Mouse (Mus musculus): Measurements from ENCODE around the gene Dut.
A peak's percentile ranks its signal among the peaks of the same experiment; 100 is the strongest.

Dut gene

DNA sequence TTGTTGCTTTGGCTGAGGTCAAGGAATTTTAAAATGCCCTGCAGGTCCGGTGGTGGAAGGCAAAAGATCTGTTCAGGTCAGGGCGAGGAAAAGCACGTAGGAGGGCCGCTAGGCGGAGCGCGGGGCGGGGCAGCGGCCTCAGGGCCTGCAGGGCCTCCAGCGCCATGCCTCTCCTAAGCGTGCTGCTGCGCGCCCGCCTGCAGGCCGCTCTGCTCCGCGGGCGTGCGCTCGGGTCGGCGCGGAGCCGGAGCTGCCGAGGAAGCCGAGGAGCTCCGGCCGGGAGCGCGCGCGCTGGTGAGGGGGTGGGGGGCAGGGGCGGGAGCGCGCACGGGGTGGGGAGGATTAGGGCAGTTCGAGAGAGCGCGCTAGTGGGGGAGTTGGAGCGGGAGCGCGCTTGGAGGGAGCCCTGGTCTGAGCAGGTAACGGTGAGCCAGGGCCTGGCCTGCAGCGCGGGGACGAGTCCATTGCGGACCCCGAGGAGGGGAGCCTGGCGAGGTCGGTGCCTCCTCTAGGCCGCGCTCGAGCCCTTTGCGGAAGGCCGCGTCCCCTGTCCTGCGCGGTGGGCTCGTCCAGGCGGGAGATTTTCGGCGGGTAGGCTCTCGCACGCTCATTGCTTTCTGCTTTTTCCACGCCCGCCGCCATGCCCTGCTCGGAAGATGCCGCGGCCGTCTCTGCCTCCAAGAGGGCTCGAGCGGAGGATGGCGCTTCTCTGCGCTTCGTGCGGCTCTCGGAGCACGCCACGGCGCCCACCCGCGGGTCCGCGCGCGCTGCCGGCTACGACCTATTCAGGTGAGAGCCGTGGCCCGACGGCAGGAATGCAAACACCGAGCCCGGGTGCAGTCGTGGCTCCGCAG is at the start of gene Dut:
TSS of gene Dut (plus strand) at position 83 of the 854 bp plus-strand sequence.
- peak; percentile 78 for DNase-seq (ENCODE audit: low spot score)

DNA sequence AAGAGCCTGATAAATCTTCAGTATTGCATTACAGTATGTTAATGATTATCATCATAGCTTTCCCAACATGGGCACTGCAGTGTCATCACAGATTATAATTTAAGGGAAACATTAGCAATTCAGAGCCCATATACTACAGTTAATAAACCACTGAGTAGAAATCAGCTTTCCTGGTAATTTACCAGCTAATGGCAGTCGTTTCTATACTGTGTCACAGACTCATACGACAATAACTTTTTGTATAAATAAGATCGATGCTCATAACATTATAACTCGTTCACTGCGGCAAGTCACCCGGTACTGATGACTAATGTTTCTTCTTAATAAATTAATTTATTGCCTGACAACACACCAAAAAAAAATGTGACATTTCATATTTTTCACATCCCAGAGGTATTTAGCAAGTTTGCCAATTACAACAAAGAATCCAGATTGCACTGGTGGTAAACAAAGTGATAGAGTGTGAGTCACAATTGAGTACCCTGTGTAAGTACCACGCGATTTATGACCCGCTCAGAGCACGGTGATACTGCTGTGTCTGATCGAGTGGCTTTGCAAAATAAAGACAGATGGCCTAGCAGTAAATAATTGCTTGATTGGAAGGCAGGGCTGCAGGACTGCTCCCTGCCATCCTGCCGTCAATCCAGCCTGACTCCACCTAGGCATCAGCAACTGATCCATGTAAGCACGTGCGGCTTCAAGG is 37.9 kb upstream of the Dut start:
- no peak for DNase-seq (ENCODE audit: low spot score)

DNA sequence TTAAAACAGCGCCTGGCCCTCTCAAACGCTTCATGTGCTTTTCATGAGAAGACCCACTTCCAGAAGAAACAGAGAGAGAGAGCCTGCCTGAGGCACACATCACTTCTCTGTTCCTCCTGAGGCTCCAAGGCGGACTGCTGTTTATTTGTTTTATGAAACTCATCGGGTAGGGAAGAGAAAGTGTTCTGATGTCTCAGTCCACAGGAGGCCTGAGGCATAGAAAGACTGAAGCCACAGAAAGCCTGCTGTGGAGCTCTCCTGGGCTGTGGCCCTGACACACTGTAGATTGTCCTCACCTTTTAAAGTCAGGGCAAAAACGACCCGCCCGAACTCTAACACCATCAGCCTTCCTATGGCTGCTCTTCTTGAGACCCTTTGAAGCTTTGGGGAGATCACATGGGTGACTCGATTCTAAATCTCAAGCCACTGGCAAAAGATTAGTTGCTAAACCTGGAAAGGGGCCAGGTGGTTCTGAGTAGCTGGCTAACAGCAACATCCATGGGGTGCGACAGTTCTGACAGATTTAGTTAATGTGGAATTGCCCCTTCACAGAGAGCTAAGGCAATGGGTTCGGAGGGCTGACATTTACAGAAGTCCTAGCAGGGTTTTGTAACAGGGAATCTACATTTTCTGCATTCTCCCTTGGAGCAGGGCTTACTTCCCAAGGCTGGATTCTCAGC is 35.0 kb upstream of the Dut start:
- DNase-seq (ENCODE audit: low spot score): no peak

DNA sequence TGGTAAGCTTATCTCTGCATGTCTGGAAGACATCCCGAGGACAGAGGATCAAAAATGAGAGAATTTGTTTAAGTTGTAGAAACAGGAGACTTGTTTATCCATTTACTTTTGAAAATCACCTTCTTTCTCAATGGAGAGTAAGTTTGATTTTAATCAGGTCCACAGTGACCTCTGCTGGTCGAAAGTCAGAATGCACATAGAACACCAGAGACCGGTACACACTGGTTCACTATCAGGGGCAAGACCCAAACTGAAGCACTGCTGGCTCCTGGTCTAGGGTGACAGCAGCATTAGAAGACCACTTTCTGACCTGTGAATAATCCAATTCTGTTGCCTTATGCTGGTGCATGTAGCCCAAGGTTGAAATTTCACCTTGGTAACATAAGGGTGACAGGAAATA is 32.4 kb upstream of the Dut start:
- peak; percentile 28 for DNase-seq (ENCODE audit: low spot score)

DNA sequence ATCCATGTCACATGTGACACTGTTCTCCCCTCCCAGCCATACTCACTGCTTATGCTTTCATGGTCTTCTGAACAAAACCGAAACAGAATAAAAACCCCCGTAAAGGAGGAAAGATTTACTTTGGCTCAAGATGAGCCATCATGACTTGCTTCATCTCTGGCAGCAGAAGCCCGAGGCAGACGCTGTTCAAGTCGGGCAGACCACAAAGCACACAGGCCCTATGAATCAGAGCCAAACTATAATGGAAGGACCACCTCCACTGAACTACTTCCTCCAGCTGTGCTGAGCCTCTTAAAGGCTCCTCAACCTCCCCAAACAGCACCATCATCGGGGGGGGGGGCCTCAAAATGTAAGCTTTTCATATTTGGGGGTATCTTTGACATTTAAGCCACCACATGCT is 29.7 kb upstream of the Dut start:
- DNase-seq (ENCODE audit: low spot score): no peak

DNA sequence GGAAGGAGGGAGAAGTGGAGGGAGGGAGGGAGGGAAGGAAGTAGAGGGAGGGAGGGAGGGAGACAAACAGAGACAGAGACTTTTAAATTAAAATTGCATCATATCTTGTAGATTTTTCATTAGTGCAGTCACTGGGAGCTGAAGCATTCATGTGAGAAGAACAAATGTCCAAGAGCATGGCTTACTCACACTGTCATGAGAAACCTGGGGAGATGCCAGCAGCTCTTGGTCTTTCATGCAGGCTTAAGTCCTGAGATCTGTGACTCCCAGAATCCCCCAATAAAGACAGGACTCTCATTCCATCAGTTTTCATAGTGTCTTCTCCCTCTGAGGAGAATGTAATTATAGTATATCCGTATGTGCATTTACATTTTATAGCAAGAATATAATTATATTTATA is 28.4 kb upstream of the Dut start:
- no peak for DNase-seq (ENCODE audit: low spot score)

DNA sequence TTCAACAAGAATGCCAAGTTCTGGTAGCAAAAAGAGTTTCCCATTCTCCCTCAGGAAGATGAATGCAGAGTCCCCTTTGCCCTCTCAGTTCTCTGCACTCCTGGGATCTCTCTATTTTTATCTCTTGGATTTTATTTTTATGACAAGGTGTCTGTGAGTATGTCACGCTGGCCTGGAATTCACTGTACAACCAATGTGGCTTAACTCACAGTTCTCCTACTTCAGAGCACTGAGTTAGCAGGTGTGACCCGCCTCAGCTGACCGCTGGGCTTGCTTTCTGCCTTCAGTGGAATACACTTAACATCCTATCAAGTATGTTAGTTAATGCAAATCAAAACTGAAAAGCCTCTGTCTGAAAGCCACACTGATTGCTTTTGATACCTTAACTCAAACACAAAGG is 27.7 kb upstream of the Dut start:
- DNase-seq (ENCODE audit: low spot score): no peak

DNA sequence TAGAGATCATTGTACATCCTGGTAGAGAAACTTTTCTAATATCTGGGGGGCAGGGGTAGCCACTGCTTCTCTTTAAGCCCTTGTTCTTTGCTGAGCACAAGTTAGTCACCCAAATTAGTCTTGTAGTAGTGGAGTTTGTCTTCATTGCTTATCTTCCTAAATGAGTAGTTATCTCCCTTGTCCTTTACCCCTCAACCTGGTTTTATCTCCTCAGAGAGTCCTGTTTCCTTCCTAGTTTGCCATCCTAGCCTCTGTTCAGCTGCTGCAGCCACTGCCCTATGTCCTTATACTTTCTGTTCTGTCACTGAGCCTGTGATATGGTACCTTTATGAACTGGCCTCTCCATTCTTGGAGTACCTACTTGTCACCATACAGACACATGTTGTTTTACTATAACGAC is 25.3 kb upstream of the Dut start:
- DNase-seq (ENCODE audit: low spot score): no peak

DNA sequence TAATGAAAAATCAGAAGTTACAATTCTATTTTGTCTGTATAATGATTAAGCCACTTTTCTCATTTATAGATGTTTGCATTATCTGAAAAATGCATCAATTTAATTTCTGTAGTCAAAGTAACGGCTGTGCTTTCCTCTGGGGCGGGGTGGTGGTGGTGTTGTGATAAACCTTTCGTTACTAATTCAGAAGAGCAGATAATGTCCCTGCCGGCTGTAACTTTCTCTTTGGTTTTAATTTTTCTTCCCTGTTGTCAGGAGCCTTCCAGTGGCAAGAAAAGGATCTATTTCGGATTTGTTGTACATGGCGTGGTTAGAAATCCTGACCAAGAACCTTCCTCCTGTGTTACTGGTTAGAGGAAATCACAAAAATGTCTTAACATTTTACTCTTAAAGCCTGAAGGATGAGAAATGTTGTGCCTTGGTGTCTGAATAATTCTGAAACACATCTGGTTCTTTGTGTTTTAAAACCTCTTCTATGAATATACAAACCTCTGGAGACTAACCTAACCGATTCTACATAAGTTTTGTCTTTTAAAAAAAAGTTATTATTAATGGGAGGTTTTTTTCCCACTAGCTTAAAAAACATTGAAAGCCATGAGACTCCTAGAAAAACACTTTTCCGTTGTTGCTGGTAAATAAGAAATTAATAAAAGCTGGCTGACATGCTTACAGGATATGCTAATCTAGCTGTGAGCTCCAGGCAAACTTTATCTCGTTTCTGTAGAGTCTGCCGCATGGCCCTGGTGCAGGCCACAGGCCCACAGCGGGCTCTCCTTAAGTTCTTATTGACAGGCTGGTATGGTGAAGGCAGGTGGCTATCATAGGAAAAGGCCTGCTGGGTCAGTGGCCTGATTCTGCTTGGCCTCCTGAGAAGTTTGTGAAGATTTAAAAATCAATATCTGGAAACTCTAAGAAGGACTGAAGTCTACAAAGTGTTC is 18.2 kb upstream of the Dut start:
- DNase-seq (ENCODE audit: low spot score): no peak

DNA sequence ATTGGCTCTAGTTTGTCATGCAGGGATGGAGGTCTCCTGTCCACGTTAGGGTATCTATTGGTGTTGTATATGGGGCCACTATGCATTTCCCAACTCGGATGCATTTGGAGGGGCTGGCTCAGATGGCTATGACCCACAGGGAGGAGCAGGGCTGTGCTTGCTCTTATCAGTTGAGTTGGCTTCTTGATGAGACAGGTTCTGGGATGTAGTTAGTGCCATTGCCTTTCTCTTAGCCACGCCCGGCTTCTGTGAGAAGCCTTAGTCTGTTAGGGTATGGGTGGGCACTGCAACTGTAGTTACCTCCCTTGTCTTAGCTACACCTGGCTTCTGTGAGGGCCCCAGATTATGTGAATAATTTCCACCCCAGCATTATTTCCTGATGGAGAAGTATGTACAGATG is 14.8 kb upstream of the Dut start:
- DNase-seq (ENCODE audit: low spot score): no peak

DNA sequence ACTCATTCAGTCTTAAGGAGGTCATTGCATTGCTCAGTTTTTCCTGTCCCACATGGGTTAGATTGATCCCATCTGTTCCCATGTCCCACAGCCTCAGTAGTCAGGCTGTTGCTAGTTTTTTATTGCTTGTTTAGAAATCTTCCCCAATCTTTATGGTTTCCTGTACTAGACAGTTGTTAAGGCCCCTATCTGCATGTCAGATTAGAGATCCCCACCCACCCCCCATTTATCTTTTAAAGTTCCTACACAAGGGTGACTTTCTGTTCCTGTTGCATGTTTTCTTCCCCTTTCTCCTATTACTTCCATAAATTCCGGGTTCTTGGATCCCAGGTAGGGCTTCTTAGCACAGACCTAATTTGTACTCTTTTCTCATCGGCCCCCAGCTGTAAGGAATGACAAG is 13.5 kb upstream of the Dut start:
- DNase-seq (ENCODE audit: low spot score): no peak

DNA sequence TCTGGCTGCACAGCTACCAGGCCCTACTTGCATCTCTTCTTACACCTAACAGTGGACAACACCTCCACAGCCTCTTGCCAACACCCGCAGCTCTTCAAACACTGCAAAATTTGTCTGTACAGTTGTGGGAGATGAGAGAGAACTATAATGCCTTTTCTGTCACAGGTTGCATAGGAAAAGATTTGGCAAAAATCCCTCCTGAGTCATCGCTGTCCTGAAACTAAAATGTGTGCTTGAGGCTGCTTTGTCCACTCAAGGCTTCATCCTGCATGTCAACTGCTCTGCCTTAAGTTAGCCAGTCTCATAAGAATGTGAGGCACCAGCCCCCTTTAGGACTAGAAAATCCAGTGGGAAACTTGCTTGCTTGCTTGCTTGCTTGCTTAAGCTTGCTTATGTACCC is 12.9 kb upstream of the Dut start:
- DNase-seq (ENCODE audit: low spot score): no peak

DNA sequence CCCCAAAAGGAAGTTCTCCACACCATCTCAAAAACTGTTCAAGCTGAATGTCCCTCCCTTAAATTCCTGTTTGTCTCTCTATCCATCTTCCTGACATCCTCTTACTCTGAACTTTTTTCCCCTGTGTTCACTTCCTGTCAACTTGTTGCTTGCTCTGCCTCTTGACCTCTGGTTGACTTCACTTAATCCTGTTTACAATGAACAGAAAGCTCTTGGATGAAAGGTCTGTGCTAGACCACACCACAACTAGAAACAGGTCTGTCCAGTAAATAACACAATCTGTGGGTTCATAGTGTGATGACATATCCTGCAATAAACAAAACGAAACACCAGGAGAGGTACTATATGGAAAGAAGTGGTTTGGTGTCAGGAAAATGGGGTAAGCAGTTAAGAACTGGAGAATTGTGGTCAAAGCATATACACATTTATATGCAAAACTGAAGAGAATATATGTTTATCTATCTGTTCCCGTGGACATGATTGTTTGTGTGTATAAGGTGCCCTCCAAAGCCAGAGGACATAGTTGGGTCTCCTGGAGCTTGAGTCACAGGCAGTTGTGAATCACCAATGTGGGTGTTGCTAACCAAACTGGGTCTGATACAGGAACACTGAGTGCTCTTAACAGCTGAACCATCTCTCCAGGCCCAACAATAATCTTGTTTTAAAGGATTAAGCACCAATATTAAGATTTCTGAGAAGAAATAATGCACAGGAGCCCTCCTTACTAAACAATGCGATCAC is 1.3 kb upstream of the Dut start:
- DNase-seq (ENCODE audit: low spot score): no peak

DNA sequence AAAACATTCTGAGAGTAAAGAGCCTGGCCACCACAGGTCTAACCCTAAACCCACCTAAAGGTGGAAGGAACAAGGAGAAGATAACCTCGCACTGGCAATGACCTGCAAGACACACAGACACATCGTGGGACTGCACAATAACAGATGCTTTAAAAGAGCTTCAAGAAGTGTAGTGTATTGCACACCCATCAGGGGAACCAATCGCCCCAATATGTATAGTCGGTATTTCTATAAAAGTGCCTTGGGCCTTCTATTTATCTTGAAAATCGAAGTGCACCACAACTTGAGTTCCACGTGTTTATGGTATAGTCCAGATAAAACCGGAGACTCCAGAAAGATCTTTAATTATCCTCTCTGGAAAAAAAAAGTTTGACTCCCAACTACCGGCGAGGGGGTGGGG is 321 bp upstream of the Dut start:
- DNase-seq (ENCODE audit: low spot score): no peak

DNA sequence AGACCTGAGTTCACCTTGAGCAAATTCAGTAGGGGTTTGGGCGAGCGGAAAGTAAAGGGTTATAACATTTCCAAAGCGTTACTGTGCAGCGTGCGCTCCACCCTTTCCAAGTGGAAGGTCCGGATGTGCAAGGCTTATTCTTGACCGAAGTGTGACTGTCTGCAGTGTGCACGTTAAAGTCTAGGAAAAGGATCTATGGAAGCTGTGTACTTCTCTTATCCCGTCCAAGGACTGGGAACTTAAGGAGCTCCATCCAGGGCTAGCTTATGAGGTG is 909 bp downstream of the Dut start:
- no peak for DNase-seq (ENCODE audit: low spot score)

DNA sequence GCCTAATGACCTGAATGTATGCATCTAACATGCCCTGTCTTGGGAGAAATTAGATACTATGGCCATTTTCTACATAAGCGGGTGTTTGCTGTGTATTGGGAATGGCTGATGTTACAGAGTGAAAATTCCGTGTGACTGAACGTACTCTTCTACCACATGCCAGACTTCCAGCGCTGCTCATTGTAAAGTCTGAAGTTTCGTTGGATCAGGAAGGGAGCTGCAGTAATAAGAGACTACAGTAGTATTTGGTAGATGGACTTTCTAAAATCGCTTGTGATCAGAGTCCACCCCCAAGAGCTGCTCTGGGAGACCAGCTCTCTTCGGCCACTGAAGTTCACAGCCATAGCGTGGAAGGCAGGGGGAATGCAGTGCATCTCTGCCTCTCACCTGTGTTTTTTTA is 1.3 kb downstream of the Dut start:
- DNase-seq (ENCODE audit: low spot score): no peak

DNA sequence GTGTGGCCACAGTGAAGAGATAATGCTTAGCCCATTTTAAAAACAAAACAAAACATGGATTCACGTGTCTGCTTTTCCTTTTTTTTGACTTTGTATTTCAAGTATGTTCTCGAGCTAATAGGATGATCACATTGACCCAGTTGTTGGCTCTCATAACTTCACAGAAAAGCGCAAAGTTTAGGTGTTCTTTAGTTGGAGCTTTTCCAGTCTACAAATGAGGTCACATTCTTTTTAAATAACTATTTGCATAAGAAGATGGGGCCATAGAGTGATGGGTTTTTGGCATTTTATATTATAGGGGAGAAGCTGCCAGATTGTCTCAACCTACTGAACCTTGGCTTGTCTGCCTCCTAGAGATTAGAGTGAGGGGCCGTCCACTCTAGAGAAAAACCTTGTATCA is 2.3 kb downstream of the Dut start:
- no peak for DNase-seq (ENCODE audit: low spot score)

DNA sequence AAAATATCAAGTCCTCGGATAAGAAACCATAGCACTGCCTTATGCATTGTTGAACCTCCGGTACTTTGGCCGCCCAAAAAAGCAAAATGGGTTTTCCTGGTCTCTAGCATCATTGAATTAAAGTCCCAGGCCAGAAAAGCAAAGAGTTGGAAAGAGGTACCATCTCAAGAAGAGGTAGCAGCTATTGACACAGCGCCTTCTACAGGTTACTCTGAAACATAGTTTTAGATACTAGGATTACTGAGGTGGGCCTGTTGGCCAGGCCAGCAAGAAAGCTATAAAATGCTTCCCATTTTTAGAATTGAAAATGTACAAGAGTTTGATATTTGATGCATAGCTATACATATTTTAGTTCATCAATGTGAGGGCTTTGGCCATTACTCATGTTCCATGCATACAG is 2.9 kb downstream of the Dut start:
- DNase-seq (ENCODE audit: low spot score): no peak

DNA sequence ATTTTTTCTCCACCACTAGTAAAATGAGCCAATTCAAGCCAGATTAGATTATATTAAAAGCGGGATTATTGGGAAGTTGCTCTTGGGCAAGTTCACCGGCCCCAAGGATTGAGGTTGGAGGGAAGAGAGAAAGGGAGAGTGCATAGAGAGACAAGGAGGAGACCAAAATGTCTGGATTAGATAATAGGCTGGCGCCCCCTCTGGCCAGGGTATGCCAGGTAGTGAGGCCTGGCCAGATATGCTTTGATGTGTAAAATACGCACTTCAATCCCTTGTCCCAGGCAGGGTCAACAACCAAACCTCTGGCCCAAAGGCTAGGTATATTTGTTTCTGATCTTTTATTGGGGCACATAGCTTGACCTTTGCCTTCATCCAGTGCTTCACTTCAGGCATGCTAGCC is 4.8 kb downstream of the Dut start:
- DNase-seq (ENCODE audit: low spot score): no peak

DNA sequence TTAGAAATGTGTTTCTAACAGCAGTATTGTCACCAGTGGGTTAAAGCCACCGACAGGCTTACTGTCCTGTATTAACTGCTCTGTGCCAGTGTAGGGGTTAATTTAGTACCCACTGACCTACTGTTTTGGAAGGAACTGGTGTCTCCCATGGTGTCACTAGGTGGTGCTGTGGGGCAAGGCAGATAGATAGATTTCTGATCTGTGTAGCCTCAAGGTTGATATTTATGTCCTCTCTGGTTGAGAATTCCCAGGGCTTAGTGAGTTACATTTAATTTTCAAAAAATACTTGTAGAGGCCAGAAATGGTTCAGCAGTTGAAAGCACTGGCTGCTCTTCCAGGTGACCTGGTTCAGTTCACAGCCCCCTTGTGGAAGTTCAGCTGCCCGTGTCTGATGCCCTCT is 5.3 kb downstream of the Dut start:
- DNase-seq (ENCODE audit: low spot score): no peak

DNA sequence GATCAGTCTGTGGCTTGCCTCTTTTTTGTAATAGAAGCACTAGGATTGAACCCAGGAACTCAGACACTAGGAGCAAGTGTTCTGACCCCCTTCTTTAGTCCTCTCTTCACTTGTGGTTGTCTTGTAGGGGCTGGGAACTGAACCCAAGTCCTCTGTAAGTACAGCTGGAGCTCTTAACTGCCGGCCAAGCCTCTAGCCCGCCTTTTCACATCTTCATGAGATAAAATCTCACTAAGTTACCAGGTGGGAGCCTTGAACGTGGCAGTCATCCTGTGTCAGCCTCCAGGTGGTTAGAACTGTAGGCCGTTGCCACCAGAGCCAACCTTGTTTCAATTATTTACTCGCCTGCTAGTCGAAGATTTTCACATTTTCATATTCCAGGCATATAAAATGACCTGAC is 6.7 kb downstream of the Dut start:
- DNase-seq (ENCODE audit: low spot score): no peak

DNA sequence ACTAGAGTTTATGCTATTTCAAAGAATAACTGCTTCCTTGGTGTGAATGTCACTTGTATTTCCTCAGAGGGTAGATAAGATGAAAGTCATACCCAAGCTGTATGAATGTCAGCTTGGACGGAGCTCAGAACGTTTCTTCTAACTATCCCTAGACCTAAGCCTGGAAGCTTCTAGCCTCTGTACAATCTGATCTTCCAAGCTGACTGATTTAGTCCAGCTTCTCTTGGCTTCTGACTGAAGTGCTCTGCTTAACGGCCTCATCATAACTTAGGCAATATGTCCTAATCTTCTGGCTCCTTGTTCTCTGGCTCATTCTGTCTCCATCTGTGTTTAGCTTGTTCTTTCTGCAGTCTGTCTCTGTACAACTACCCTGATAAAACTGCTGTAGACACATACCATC is 7.6 kb downstream of the Dut start:
- no peak for DNase-seq (ENCODE audit: low spot score)
